Mouse (Mus musculus) left cerebral cortex, adult 2 months (tissue): ENCODE measurements at regions not wholly inside any gene's neighbourhood (a gene's known extent, or its start where the extent isn't known, plus 50 kb on each side); places are given as distances from the start of the nearest gene placed in this dataset.

Experiments used
- DNase-seq, 2 experiments: peaks; one replicate each; pipeline ENCODE4 v3.0.0; 2021 to 2022; ENCODE audit warnings: low spot score in 2 of 2, mixed read lengths in 1 of 2; ENCODE audit errors: extremely low spot score in 1 of 2
- H3K27ac ChIP-seq: fragments of 200-600 bp; 2 replicates; pipeline ENCODE4 v1.8.1; 2022
- H3K4me3 ChIP-seq: fragments of 200-600 bp; 2 replicates; pipeline ENCODE4 v1.8.1; 2022
- CTCF ChIP-seq: fragments of 200-600 bp; IDR thresholded peaks from 2 replicates; pipeline ENCODE4 v1.8.1; 2022; ENCODE audit warnings: antibody characterized with exemption, mild to moderate bottlenecking, moderate library complexity
- intact Hi-C: fragments of 180-260 bp; cut with DNase I; formaldehyde crosslinking; loops from one replicate; pipeline ENCODE4 v1.15.1; 2025

DNA sequence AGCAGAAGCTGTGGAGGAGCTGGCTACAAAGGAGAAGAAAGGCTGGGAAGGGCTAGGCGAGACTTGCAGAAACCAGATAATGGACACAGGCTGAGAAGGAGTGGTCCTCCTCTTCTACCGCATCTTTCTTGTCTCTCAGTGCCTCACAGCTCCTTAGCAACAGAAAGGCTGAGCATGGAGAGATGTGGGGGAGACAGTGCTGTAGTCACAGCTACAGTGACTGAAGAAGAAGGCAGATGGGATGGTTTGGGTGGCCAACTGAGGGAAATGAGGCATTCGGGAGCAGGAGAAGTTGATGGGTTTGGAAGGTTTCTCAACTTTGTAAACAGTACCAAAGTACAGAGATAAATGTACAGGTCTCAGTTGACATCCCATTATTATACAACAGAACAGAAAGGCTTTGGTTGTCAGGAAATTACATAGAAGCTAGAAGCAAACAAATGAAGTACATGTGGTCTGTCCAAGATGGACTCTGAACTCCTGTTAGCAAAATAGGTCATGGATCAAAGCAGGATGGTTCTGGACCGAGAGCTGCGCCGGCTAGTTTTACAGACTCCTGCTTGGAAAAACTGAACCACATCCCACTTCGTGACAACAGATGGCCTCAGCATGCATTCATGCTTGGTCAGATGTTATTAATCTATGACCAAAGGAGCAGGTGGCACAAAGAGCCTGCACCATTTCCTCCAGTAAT, 160.4 kb downstream of the 1190002N15Rik start:
- no peak for TF ChIP-seq CTCF
- no peak overlapping the region for H3K27ac ChIP-seq
- no peak for DNase-seq
- intact Hi-C loops = no loop called here
- no peak overlapping the region for H3K4me3 ChIP-seq

DNA sequence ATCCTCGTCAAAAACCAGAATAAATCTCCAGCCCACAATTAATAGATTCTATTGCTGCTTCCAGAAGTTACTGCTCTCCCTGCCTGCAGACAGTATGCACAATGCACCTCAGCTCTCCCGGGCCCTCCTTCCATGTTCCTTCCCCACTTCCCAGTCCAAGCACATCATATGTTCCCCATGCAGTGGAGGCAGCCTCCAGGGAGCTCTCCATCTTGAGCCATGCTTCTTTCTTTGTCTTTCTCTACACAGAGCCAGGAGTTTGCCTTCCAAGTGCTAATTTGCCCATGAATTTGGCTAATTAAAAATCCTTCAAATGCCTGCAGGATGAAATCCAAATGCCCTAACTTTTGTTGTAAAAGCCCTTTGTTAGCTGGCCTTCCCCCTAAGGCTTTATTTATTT, 166.9 kb downstream of the 1190002N15Rik start:
- TF ChIP-seq CTCF = no peak
- no peak for DNase-seq
- Histone ChIP-seq H3K4me3 (no peak overlapping the region), H3K27ac (no peak overlapping the region)
- intact Hi-C loops = no loop called here

DNA sequence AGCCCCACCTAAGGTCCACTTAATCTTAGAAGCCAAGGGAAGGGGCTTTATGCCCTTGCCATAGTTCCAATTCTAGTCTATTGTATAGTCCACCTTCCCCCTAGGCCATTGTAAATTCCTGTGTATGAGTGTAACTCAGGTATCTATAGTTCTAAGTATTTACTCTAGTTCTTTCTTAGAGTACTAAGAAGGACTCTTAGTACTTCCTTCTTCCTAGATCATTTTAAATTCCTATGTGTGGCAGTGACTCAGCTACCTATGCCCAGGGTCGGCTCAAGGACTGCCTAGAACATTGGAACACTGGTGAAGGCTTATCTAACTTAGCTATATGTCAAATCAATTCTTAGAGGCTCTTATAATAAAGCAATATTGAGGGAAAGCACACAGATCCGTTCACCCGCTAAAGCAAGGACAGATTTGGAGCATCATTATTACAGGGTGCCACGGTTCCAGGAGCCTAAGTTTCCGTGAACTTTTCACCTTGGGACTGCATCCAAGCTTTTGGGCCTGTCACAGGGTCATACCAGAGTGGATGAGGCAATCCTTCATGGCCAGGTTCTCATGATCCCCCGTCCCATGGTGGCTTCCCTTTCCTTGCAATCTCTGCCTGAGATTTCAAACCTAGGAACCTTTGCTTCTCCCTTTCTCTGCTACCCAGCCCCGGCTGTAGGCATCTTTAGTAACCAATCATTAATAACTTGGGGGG, 169.5 kb downstream of the 1190002N15Rik start:
- no peak for DNase-seq
- no peak overlapping the region for H3K4me3 ChIP-seq
- no peak overlapping the region for H3K27ac ChIP-seq
- intact Hi-C loops = no loop called here
- TF ChIP-seq CTCF = no peak

DNA sequence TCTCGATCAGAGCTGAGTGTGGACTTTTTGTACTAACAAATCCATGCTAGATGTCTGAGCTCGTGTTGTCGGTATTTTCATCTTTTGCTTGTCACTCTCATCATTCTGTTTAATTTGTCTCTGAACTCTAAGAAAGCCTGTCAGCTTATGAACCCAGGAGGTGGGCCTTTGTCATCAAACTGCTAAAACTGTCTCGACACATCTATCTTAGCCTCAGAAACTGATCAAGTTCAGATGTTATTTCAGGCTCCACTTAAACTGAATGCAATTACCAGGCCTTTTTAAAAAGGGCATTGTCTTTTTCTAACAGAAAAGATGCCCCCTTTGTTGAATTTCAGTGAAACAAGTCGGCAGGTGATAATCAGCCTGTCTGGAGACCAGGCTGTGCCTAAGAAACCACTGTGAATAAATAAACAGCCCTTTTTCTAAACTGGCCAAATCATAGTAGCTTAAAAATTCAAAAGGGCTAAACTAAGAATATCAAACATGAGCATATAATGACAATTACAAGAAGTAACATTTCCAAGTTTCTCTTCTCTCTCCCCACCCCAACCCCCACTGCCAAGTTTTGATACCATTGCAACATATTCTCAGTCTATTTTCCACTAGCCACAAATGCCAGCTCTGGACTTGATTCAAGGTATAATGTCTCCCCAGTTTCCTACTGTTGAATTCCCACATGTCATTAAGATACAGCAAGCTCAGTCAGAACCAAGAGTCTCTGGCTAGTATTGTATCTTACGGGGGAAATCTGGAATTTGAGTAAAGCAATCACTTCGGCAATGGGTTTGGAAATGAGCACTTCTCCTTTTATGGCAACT, 175.8 kb downstream of the 1190002N15Rik start:
- DNase-seq = no peak
- no peak for TF ChIP-seq CTCF
- intact Hi-C loops = no loop called here
- Histone ChIP-seq H3K4me3 (no peak overlapping the region), H3K27ac (no peak overlapping the region)

DNA sequence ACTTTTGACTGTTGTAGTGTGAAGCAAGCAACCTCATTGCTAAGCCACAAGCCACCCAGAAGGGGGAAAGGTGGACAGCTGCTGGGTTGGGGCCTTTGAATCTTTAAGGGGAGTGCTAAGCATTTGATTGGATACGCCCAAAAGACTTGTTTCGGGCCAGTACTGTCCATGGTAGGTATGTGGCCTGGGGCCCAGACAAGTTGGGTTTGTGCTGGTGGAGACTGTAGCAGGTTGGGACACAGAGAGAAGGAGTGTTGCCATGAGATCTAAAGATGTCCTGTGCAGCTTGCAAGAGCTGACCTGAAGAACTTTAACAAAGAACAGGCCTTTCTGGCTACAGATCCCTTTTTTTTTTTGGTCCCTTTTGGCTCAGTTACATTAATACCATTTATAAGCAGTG, 176.9 kb downstream of the 1190002N15Rik start:
- DNase-seq = no peak
- intact Hi-C loops = no loop called here
- Histone ChIP-seq H3K27ac (no peak overlapping the region), H3K4me3 (no peak overlapping the region)
- no peak for TF ChIP-seq CTCF

GRCm38 (mm10) chr9:94358150-94358549, 179.7 kb downstream of the 1190002N15Rik start:
- Histone ChIP-seq H3K27ac (no peak overlapping the region), H3K4me3 (no peak overlapping the region)
- no peak for DNase-seq
- TF ChIP-seq CTCF = no peak
- intact Hi-C loops = no loop called here

DNA sequence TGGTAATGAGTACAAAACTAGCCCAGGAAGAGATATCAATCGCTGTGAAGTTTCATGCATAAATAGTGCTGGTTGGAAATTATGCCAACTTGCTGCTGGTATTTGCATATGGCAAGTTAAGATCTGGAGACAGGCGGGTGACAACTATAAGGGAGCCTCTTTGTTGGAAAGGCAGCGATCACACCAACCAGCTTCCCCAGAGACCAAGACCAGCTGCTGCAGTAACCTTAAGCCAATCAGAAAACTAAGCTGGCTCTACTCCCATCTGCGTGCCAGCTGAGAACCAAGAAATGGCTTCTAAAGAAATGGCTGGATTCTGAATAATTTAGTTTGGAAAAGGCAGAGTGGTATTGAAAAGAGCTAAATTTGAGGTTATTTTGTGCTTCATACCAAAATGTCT, 195.9 kb downstream of the 1190002N15Rik start:
- H3K4me3 ChIP-seq = no peak overlapping the region
- no peak for DNase-seq
- H3K27ac ChIP-seq = no peak overlapping the region
- no peak for TF ChIP-seq CTCF
- intact Hi-C loops = no loop called here

DNA sequence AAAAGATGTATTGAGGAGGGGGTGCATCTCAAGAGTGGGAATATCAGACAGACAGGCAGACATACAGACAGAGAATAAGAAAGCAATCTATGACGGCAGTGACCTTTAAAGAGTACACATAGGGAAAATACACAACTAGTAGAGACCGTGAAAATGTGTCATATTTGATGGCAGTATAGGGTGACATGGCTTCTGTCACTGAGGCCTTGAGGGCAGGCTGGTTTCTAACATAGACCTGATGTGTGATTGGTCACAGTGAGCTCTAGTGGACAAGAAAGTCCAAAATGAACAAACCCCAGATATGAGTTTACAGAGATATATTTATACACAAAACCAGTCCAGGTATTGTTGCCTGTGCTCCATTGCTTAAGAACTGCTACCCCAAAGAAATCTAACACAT, 196.3 kb downstream of the 1190002N15Rik start:
- TF ChIP-seq CTCF = no peak
- no peak for DNase-seq
- intact Hi-C loops = no loop called here
- Histone ChIP-seq H3K4me3 (no peak overlapping the region), H3K27ac (no peak overlapping the region)

DNA sequence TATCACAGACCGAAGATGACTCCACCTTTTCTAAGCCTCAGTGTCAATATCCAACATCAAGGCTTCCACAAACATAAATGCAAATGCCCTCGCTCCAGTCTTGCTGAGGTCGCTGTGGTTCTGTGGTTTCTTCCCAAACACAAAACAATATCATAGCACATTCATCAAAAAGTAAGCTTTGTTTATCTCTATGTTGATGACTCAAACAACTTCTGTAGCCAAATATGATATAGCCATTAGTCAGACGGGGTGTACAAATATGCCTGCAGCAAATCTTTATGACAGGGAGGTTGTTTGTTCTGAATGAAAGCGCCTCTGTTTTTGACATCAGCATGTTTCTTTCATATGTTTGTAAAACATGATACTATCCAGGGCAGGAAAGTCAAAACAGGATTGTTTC, 204.4 kb downstream of the 1190002N15Rik start:
- no peak for TF ChIP-seq CTCF
- no peak for DNase-seq
- Histone ChIP-seq H3K27ac (no peak overlapping the region), H3K4me3 (no peak overlapping the region)
- intact Hi-C loops = no loop called here

- Histone ChIP-seq H3K4me3 (no peak overlapping the region), H3K27ac (no peak overlapping the region)
- no peak for DNase-seq
- intact Hi-C loops = no loop called here
- no peak for TF ChIP-seq CTCF
Observed at GRCm38 (mm10) chr9:94323011-94323410, 214.9 kb downstream of the 1190002N15Rik start.

- no peak for DNase-seq
- TF ChIP-seq CTCF = no peak
- no peak overlapping the region for H3K4me3 ChIP-seq
- H3K27ac ChIP-seq = no peak overlapping the region; the same call in 1 of the 2 replicates
- intact Hi-C loops = loop anchor here (5.0 kb wide), 2 partner anchors 235 to 310 kb away; partner anchors contain the start of gene 1190002N15Rik
Observed at GRCm38 (mm10) chr9:94302575-94302974, 235.3 kb downstream of the 1190002N15Rik start.

DNA sequence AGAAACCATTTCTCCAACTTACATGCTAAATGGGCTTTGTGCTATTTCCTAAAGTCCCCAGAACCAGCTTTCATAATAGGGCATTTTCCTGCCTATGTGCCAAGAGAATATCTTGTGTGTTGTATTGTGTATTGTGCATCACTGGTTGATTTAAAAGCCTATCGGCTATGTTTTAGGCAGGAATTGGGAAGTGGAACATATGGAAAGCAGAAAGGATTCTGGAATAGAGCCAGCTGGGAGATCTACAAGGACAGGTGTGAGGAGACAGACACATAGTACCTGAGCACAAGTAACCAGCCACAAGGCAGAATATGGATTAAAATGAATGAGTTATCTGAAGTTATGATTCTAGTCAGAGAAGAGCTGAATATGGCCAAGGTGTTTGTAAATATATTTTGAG, 236.0 kb downstream of the 1190002N15Rik start:
- no peak for TF ChIP-seq CTCF
- intact Hi-C loops = loop anchor here (5.0 kb wide), 2 partner anchors 235 to 310 kb away; partner anchors contain the start of gene 1190002N15Rik
- peak overlapping the region; percentile 16; the same call in 1 of the 2 replicates for H3K27ac ChIP-seq
- no peak for DNase-seq
- H3K4me3 ChIP-seq = no peak overlapping the region
